Mouse (Mus musculus) midbrain, embryonic 14.5 days (tissue): ENCODE results near the gene Rest. TPM values are rescaled to one million over a fixed set of nuclear protein-coding genes. Genes with fewer than 3 reads are reported as not detected.
A peak's percentile ranks its signal among the peaks of the same experiment; 100 is the strongest.

Experiments
- ATAC-seq: fragments of 200-750 bp; cut with Nextera tagmentation; 2 replicates; pipeline ENCODE4 v1.8.0; 2017; ENCODE audit warnings: moderate number of reproducible peaks, moderate library complexity; ENCODE audit not compliant: low FRiP score, low TSS enrichment
- DNase-seq: peaks from one replicate; pipeline ENCODE4 v3.0.0-alpha.2; 2015
- H3K27ac ChIP-seq: fragments of 300-500 bp; sonication (generic); replicated peaks from 2 replicates; pipeline ENCODE4 v1.5.1; 2014; ENCODE audit warnings: mild to moderate bottlenecking, low read depth, low read length, moderate library complexity
- H3K27me3 ChIP-seq: fragments of 300-500 bp; sonication (generic); 2 replicates; pipeline ENCODE4 v1.6.1; 2014; ENCODE audit warnings: low read length, control low read depth, mixed read lengths; ENCODE audit not compliant: control insufficient read depth, insufficient read depth
- H3K36me3 ChIP-seq: fragments of 300-500 bp; sonication (generic); 2 replicates; pipeline ENCODE4 v1.6.1; 2014; ENCODE audit warnings: low read length, control low read depth; ENCODE audit not compliant: control insufficient read depth, insufficient read depth
- H3K4me1 ChIP-seq: fragments of 300-500 bp; sonication (generic); 2 replicates; pipeline ENCODE4 v1.6.1; 2014; ENCODE audit warnings: mild to moderate bottlenecking, antibody characterized with exemption, low read length, control low read depth; ENCODE audit not compliant: control insufficient read depth, insufficient read depth
- H3K4me2 ChIP-seq: fragments of 300-500 bp; sonication (generic); 2 replicates; pipeline ENCODE4 v1.6.1; 2014; ENCODE audit warnings: mild to moderate bottlenecking, low read length, moderate library complexity
- H3K4me3 ChIP-seq: fragments of 300-500 bp; sonication (generic); replicated peaks from 2 replicates; pipeline ENCODE4 v1.5.1; 2014; ENCODE audit warnings: low read depth, low read length
- H3K9ac ChIP-seq: fragments of 300-500 bp; sonication (generic); replicated peaks from 2 replicates; pipeline ENCODE4 v1.6.1; 2014; ENCODE audit warnings: mild to moderate bottlenecking, low read length, moderate library complexity
- H3K9me3 ChIP-seq: fragments of 300-500 bp; sonication (generic); 2 replicates; pipeline ENCODE4 v1.6.1; 2016; ENCODE audit warnings: low read length, control low read depth, mixed read lengths; ENCODE audit not compliant: control insufficient read depth
- WGBS: fragments of 180-500 bp; shearing (Covaris S2); extraction: QIAGEN DNeasy Blood & Tissue Kit; methylation state at CpG from one replicate; pipeline ENCODE4 v1.1.7; 2014; 5-methylcytosine and 5-hydroxymethylcytosine counted together
- polyA plus RNA-seq: library from polyadenylated mRNA; unstranded; fragments of >200 nt; fragmentation: Nextera tagmentation; extraction: Ambion mirVana; gene quantifications from 2 replicates; pipeline ENCODE4 v1.2.1, GENCODE M21; 2014

The Rest gene
- polyA plus RNA-seq, 1 experiment from 2014 or later: 8.4 TPM

DNA sequence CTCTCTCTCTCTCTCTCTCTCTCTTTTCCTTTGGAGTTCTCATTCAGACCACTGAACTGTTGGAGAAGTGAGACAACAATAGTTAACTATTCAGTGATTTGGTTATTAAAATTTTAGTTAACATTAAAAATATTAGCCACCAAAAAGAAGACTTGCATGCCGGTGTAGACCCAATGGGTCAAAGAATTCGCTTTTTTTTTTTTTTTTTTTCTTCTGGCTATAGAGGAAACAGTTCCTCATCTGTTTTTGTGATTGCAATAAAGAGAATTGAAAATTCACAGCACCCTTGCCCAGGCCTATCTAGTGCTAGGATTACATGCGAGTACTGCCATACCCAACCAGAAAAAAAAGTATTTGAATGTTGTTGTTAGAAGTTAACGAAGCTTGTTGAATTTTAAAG is 2.1 kb downstream of the Rest start:
- no peak for ATAC-seq
- H3K9me3 ChIP-seq: no peaks in the 10 kb centered on the region
- peaks cover 5% of the 10 kb centered on the region; the same call in 1 of the 2 replicates for H3K4me1 ChIP-seq
- no peak for DNase-seq
- 0 out of 2 replicates have a peak, but pooled peaks cover 9% of the 10 kb centered on the region for H3K36me3 ChIP-seq
- peak overlapping the region; percentile 87 for H3K4me3 ChIP-seq
- no peak overlapping the region for H3K27ac ChIP-seq
- H3K27me3 ChIP-seq: no peaks in the 10 kb centered on the region
- H3K4me2 ChIP-seq: peak overlapping the region; percentile 75
- H3K9ac ChIP-seq: no peak overlapping the region
- WGBS: 79% methylated on average over 4 of the region's 4 CpGs

DNA sequence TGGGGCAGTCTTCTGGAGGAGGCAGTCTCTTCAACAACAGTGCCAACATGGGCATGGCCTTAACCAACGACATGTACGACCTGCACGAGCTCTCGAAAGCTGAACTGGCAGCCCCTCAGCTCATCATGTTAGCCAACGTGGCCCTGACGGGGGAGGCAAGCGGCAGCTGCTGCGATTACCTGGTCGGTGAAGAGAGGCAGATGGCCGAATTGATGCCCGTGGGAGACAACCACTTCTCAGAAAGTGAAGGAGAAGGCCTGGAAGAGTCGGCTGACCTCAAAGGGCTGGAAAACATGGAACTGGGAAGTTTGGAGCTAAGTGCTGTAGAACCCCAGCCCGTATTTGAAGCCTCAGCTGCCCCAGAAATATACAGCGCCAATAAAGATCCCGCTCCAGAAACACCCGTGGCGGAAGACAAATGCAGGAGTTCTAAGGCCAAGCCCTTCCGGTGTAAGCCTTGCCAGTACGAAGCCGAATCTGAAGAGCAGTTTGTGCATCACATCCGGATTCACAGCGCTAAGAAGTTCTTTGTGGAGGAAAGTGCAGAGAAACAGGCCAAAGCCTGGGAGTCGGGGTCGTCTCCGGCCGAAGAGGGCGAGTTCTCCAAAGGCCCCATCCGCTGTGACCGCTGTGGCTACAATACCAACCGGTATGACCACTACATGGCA is 2.8 kb downstream of the Rest start:
- Histone ChIP-seq H3K4me2 (peak overlapping the region; percentile 75; the same call in 1 of the 2 replicates), H3K4me1 (peaks cover 5% of the 10 kb centered on the region; the same call in 1 of the 2 replicates), H3K27me3 (no peaks in the 10 kb centered on the region), H3K36me3 (peaks cover 11% of the 10 kb centered on the region; the same call in 1 of the 2 replicates), H3K4me3 (no peak overlapping the region), H3K9me3 (no peaks in the 10 kb centered on the region), H3K9ac (no peak overlapping the region), H3K27ac (no peak overlapping the region)
- no peak for DNase-seq
- WGBS: 95% methylated on average over 30 of the region's 30 CpGs
- ATAC-seq: no peak

DNA sequence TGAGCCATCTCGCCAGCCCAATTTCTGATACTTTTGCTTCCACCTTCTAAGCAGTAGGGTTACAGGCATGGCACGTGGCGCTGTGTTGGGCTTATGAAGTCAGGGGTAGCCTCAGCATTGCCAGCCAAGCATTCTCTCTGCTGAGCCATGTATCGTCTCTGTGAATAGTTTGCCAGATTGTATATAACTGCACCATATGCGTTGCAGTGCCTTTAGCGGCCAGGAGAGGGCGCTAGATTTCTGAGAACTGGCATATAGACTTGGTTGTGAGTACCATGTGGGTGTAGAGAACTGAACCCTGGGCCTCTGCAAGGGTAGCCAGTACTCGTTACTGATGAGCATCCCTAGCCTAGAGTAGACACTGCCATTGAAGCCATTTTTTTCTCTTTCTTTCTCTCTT is 4.1 kb downstream of the Rest start:
- Histone ChIP-seq H3K36me3 (peaks cover 20% of the 10 kb centered on the region; the same call in 1 of the 2 replicates), H3K4me3 (no peak overlapping the region), H3K9me3 (no peaks in the 10 kb centered on the region), H3K4me1 (peaks cover 5% of the 10 kb centered on the region; the same call in 1 of the 2 replicates), H3K4me2 (no peak overlapping the region), H3K9ac (no peak overlapping the region), H3K27ac (no peak overlapping the region), H3K27me3 (no peaks in the 10 kb centered on the region)
- DNase-seq (no peak), ATAC-seq (no peak)
- WGBS: 80% methylated on average over 8 of the region's 8 CpGs

DNA sequence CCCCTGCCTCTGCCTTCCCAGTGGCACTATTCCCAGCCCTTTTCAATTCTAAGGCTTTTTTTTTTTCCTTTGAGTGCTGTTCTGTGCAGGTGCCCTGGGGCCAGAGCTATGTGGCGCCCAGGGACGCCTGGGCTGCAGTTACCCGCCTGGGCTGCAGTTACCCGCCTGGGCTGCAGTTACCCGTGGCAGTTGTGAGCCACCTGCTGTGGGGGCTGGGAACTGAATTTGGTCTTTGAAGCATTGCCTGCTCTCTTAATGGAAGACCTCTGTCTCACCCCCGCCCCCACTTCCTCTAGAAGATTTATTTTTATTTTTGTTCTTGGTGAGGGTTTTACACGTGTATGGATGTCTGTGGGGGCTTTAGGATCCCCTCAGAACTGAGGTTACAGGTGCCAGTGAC is 7.9 kb downstream of the Rest start:
- no peak overlapping the region for H3K4me2 ChIP-seq
- H3K4me1 ChIP-seq: no peaks in the 10 kb centered on the region
- H3K9ac ChIP-seq: no peak overlapping the region
- ATAC-seq: no peak
- no peak overlapping the region for H3K27ac ChIP-seq
- no peak for DNase-seq
- no peaks in the 10 kb centered on the region for H3K27me3 ChIP-seq
- H3K4me3 ChIP-seq: no peak overlapping the region
- H3K36me3 ChIP-seq: peaks cover 36% of the 10 kb centered on the region
- H3K9me3 ChIP-seq: no peaks in the 10 kb centered on the region
- WGBS: 82% methylated on average over 7 of the region's 7 CpGs

DNA sequence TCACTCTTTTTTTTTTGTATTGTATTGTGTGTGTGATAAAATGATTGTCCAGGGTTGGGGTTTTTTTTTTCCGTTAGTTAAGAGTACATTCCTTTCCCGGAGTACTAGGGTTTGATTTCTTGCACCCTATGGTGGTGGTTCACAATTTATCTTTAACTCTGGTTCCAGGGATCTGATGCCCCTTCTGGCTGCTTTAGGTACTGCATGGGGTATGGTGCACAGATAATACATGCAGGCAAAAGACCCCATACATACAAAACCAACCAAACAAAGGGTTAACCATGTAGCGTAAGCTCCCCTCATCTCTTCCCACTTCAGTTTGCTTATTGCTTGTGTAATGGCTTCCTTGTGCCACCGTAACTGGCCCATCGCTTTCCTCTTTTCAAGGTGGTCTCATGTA is 10.7 kb downstream of the Rest start:
- Histone ChIP-seq H3K27ac (no peak overlapping the region), H3K9me3 (no peaks in the 10 kb centered on the region), H3K4me1 (no peaks in the 10 kb centered on the region), H3K36me3 (peaks cover 33% of the 10 kb centered on the region), H3K4me2 (no peak overlapping the region), H3K9ac (no peak overlapping the region), H3K4me3 (no peak overlapping the region), H3K27me3 (no peaks in the 10 kb centered on the region)
- no peak for ATAC-seq
- WGBS: 94% methylated on average over 5 of the region's 5 CpGs
- peak; percentile 53 for DNase-seq

DNA sequence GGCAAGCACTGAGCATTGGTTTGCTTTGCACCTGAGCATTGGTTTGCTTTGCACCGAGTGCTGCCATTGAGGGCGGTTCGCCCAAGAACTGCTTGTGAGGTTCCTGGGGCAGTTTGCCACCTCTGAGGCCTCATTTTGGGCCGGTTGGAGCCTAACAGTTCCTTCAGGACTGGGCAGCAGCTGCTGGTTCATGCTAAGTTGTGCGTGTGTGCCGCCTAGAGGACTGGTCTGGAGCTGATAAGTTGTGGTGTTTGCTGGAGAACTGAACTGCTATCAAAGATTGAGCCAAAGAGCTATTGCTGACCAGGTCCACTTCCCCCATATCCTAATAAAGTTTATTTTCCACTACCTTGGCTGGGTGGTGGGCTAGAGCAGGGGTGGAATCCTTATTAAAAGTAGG is 11.9 kb downstream of the Rest start:
- H3K4me1 ChIP-seq: no peaks in the 10 kb centered on the region
- no peak overlapping the region for H3K27ac ChIP-seq
- 97% methylated on average over 6 of the region's 6 CpGs for WGBS
- H3K36me3 ChIP-seq: peaks cover 45% of the 10 kb centered on the region
- ATAC-seq: no peak
- H3K9ac ChIP-seq: no peak overlapping the region
- no peak overlapping the region for H3K4me2 ChIP-seq
- no peaks in the 10 kb centered on the region for H3K9me3 ChIP-seq
- H3K27me3 ChIP-seq: no peaks in the 10 kb centered on the region
- no peak overlapping the region for H3K4me3 ChIP-seq
- DNase-seq: no peak

DNA sequence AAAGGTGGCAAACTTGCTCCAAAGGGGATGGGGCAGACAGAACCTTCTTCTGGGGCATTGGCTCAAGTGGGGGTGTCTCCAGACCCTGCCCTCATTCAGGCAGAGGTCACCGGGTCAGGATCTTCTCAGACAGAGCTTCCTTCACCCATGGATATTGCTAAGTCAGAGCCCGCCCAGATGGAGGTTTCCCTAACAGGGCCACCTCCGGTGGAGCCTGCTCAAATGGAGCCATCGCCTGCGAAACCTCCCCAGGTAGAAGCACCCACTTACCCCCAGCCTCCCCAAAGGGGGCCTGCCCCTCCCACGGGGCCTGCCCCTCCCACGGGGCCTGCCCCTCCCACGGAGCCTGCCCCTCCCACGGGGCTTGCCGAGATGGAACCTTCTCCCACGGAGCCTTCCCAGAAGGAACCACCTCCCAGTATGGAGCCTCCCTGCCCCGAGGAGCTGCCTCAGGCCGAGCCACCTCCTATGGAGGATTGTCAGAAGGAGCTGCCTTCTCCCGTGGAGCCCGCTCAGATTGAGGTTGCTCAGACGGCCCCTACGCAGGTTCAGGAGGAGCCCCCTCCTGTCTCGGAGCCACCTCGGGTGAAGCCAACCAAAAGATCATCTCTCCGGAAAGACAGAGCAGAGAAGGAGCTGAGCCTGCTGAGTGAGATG is 16.4 kb downstream of the Rest start:
- Histone ChIP-seq H3K9ac (no peak overlapping the region), H3K9me3 (no peaks in the 10 kb centered on the region), H3K27me3 (no peaks in the 10 kb centered on the region), H3K27ac (no peak overlapping the region), H3K4me2 (no peak overlapping the region), H3K4me3 (no peak overlapping the region), H3K36me3 (peaks cover 46% of the 10 kb centered on the region), H3K4me1 (no peaks in the 10 kb centered on the region)
- ATAC-seq: no peak
- WGBS: 85% methylated on average over 20 of the region's 20 CpGs
- DNase-seq: no peak

DNA sequence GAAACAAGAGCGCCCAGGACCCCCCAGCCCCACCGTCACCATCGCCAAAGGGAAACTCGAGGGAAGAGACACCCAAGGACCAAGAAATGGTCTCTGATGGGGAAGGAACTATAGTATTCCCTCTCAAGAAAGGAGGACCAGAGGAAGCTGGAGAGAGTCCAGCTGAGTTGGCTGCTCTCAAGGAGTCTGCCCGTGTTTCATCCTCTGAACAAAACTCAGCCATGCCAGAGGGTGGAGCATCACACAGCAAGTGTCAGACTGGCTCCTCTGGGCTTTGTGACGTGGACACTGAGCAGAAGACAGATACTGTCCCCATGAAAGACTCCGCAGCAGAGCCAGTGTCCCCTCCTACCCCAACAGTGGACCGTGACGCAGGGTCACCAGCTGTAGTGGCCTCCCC is 17.0 kb downstream of the Rest start:
- no peak for DNase-seq
- peaks cover 42% of the 10 kb centered on the region for H3K36me3 ChIP-seq
- WGBS: 87% methylated on average over 9 of the region's 9 CpGs

DNA sequence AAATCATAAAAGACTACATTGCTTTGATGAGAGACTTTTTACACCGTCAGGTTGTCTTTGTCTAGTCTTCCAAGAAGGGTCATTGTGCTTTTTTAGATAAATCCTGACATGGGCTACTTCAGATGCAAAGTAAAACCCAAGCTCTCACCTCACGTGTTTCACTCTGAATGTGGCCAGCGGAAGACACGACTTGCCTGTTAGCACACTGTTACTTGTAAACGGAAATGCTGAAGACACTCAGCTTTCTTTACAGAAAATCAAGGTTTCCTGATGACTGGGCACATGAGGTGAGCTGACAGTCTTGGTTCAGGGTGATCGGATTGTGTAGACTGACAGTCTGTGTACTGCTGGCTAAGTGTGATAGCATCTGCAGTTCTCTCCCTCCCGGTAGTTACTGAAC is 20.4 kb downstream of the Rest start:
- H3K9ac ChIP-seq: no peak overlapping the region
- 79% methylated on average over 7 of the region's 7 CpGs for WGBS
- no peak for DNase-seq
- H3K4me2 ChIP-seq: no peak overlapping the region
- peaks cover 58% of the 10 kb centered on the region for H3K36me3 ChIP-seq
- no peak overlapping the region for H3K4me3 ChIP-seq
- no peak for ATAC-seq
- no peaks in the 10 kb centered on the region for H3K9me3 ChIP-seq
- H3K27me3 ChIP-seq: no peaks in the 10 kb centered on the region
- no peaks in the 10 kb centered on the region for H3K4me1 ChIP-seq
- H3K27ac ChIP-seq: no peak overlapping the region

More for the DNA sequence above, 17.0 kb downstream of the Rest start:
- H3K4me1 ChIP-seq: no peaks in the 10 kb centered on the region
- H3K9me3 ChIP-seq: no peaks in the 10 kb centered on the region
- no peak overlapping the region for H3K27ac ChIP-seq
- no peak overlapping the region for H3K4me2 ChIP-seq
- H3K9ac ChIP-seq: no peak overlapping the region
- no peaks in the 10 kb centered on the region for H3K27me3 ChIP-seq
- ATAC-seq: no peak
- H3K4me3 ChIP-seq: no peak overlapping the region
